Mouse (Mus musculus) ES-Bruce4 (cell line): Measurements from ENCODE around the gene Agtr1b. TPM values are rescaled to one million over a fixed set of nuclear protein-coding genes. Genes with fewer than 3 reads are reported as not detected.

Source experiments
- H3K27ac ChIP-seq: 2 replicates; pipeline ENCODE4 v1.5.1; 2012; ENCODE audit warnings: low read length, inconsistent platforms; ENCODE audit not compliant: insufficient read depth
- H3K27me3 ChIP-seq: 2 replicates; pipeline ENCODE4 v1.6.1; 2012; ENCODE audit warnings: mild to moderate bottlenecking, low read length, inconsistent platforms; ENCODE audit not compliant: control insufficient read depth, poor library complexity, insufficient read depth, severe bottlenecking
- H3K36me3 ChIP-seq: 2 replicates; pipeline ENCODE4 v1.6.1; 2012; ENCODE audit warnings: inconsistent platforms, mild to moderate bottlenecking, low read length, moderate library complexity; ENCODE audit not compliant: control insufficient read depth, poor library complexity, insufficient read depth, severe bottlenecking
- H3K4me1 ChIP-seq: one replicate; pipeline ENCODE4 v1.8.1; 2011; ENCODE audit warnings: low read length; ENCODE audit not compliant: control insufficient read depth, insufficient read depth
- H3K4me3 ChIP-seq: 2 replicates; pipeline ENCODE4 v1.5.1; 2011; ENCODE audit warnings: low read depth, mild to moderate bottlenecking, low read length
- H3K9ac ChIP-seq: 2 replicates; pipeline ENCODE4 v1.6.1; 2012; ENCODE audit warnings: low read depth, mild to moderate bottlenecking, inconsistent platforms; ENCODE audit not compliant: poor library complexity, severe bottlenecking
- H3K9me3 ChIP-seq: replicated peaks from 2 replicates; pipeline ENCODE4 v1.6.1; 2012; ENCODE audit warnings: mild to moderate bottlenecking, low read length, inconsistent platforms; ENCODE audit not compliant: control insufficient read depth, poor library complexity, insufficient read depth, severe bottlenecking
- CTCF ChIP-seq: IDR thresholded peaks from one replicate; pipeline ENCODE4 v1.8.1; 2011; ENCODE audit warnings: low read depth, low read length
- EP300 ChIP-seq: IDR thresholded peaks from 2 replicates; pipeline ENCODE4 v1.6.1; 2011; ENCODE audit warnings: low read depth, low read length; ENCODE audit not compliant: insufficient read depth
- POLR2A ChIP-seq: IDR thresholded peaks from one replicate; pipeline ENCODE4 v1.8.1; 2011; ENCODE audit warnings: low read length; ENCODE audit not compliant: insufficient read depth
- polyA plus RNA-seq: library from polyadenylated mRNA; stranded (reverse); fragments of >200 nt; gene quantifications from 2 replicates; pipeline ENCODE4 v1.2.4, GENCODE M21; 2011; ENCODE audit warnings: low read depth; ENCODE audit not compliant: missing spikeins, insufficient read depth, insufficient read length

Agtr1b gene
- polyA plus RNA-seq, 1 experiment: not detected

- H3K36me3 ChIP-seq: no peaks in the 10 kb centered on the region
- no peaks in the 10 kb centered on the region for H3K9me3 ChIP-seq
- no peak overlapping the region for H3K4me3 ChIP-seq
- TF ChIP-seq EP300: no peak
- TF ChIP-seq POLR2A: no peak
- TF ChIP-seq CTCF: no peak
- no peak overlapping the region for H3K9ac ChIP-seq
- no peaks in the 10 kb centered on the region for H3K4me1 ChIP-seq
- H3K27ac ChIP-seq: no peak overlapping the region
- H3K27me3 ChIP-seq: no peaks in the 10 kb centered on the region
Observed at GRCm38 (mm10) chr3:20309142-20309541, 57.8 kb downstream of the Agtr1b start.

- TF ChIP-seq CTCF (no peak), POLR2A (no peak), EP300 (no peak)
- H3K36me3 ChIP-seq: no peaks in the 10 kb centered on the region
- no peaks in the 10 kb centered on the region for H3K27me3 ChIP-seq
- no peak overlapping the region for H3K4me3 ChIP-seq
- no peaks in the 10 kb centered on the region for H3K4me1 ChIP-seq
- no peak overlapping the region for H3K9ac ChIP-seq
- no peaks in the 10 kb centered on the region for H3K9me3 ChIP-seq
- H3K27ac ChIP-seq: no peak overlapping the region
Observed at GRCm38 (mm10) chr3:20307256-20307655, 59.7 kb downstream of the Agtr1b start.

GRCm38 (mm10) chr3:20304758-20305352, 62.1 kb downstream of the Agtr1b start:
- H3K9ac ChIP-seq: no peak overlapping the region
- H3K27me3 ChIP-seq: no peaks in the 10 kb centered on the region
- H3K4me3 ChIP-seq: no peak overlapping the region
- H3K36me3 ChIP-seq: no peaks in the 10 kb centered on the region
- H3K27ac ChIP-seq: no peak overlapping the region
- no peaks in the 10 kb centered on the region for H3K4me1 ChIP-seq
- TF ChIP-seq EP300: no peak
- no peak for TF ChIP-seq POLR2A
- no peak for TF ChIP-seq CTCF
- no peaks in the 10 kb centered on the region for H3K9me3 ChIP-seq

- TF ChIP-seq POLR2A (no peak), CTCF (no peak), EP300 (no peak)
- Histone ChIP-seq H3K36me3 (no peaks in the 10 kb centered on the region), H3K27ac (no peak overlapping the region), H3K9me3 (no peaks in the 10 kb centered on the region; the same call in 1 of the 2 replicates), H3K4me3 (no peak overlapping the region), H3K9ac (no peak overlapping the region), H3K27me3 (no peaks in the 10 kb centered on the region), H3K4me1 (no peaks in the 10 kb centered on the region)
Observed at GRCm38 (mm10) chr3:20295546-20295945, 71.4 kb downstream of the Agtr1b start.

- H3K27me3 ChIP-seq: no peaks in the 10 kb centered on the region
- TF ChIP-seq EP300 (no peak), POLR2A (no peak), CTCF (no peak)
Observed at GRCm38 (mm10) chr3:20294542-20295348, 72.2 kb downstream of the Agtr1b start.

GRCm38 (mm10) chr3:20291370-20291769, 75.6 kb downstream of the Agtr1b start:
- Histone ChIP-seq H3K4me3 (no peak overlapping the region), H3K27me3 (no peaks in the 10 kb centered on the region), H3K9ac (no peak overlapping the region), H3K27ac (no peak overlapping the region), H3K36me3 (no peaks in the 10 kb centered on the region), H3K4me1 (no peaks in the 10 kb centered on the region), H3K9me3 (no peaks in the 10 kb centered on the region; the same call in 1 of the 2 replicates)
- TF ChIP-seq CTCF: no peak
- no peak for TF ChIP-seq POLR2A
- TF ChIP-seq EP300: no peak

More at GRCm38 (mm10) chr3:20294542-20295348, 72.2 kb downstream of the Agtr1b start:
- Histone ChIP-seq H3K4me3 (no peak overlapping the region), H3K36me3 (no peaks in the 10 kb centered on the region), H3K27ac (no peak overlapping the region), H3K4me1 (no peaks in the 10 kb centered on the region), H3K9me3 (no peaks in the 10 kb centered on the region; the same call in 1 of the 2 replicates), H3K9ac (no peak overlapping the region)
